13 mouse cellular contexts compared by ENCODE assay signal in the genomic region with DNA sequence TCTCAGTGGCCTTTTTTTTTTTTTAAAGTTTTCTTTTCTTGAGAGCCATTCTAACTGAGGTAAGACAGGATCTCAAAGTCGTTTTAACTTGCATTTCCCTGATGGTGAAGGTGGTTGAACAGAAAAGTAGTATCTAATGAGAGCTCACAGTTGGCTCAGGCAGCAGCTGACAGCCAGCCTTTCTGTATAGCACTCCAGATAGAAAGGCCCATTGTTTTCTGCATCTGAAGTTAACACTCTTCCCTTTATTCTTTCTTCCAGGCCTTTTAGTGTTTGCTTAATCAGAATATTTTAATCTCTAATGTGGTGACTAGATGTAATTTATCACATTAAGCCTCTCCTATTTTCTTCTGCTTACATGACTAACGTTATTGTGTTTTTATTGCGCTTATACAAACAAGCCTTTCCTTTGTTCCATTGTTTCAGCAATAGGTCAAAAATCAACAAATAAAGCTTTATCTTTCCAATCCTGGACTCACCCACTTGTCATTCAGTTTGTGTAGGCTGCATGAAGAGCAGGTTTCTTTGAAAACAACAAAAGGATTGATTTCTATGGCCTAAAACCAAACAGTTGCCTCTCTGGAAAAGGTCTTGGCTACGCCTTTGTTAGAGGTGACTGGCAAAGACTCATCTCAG. TPM values are rescaled to one million over a fixed set of nuclear protein-coding genes. Genes with fewer than 3 reads are reported as not detected.
DNase-seq lines count a peak whose midpoint lies in the region; ATAC-seq lines count a peak whose summit lies in the region.
"Had no signal": no experiment of that assay in that cellular context is flagged by ENCODE, and none has a peak within 500 bp of the region (broad histone marks: within the 10 kb centered on the region; RNA-seq: fewer than 3 reads in every experiment).

No protein-coding gene starts in this region.

- H3K4me2 ChIP-seq in midbrain, embryonic 11.5 days = no peak overlapping the region
- H3K4me2 ChIP-seq in midbrain, embryonic 15.5 days = no peak overlapping the region
- H3K4me2 ChIP-seq: embryonic facial prominence, embryonic 12.5 days; liver, embryonic 12.5 days had no signal

- DNase-seq in frontal cortex, postnatal 36 days (ENCODE audit: low spot score in 2 of 2) = no peak
- peak; percentile 87 for DNase-seq in midbrain, embryonic 11.5 days (ENCODE audit: low spot score, missing footprints)
- DNase-seq in embryo, embryonic 9.5 days (ENCODE audit: extremely low spot score) = peak; percentile 34
- DNase-seq in telencephalon, adult 2 months (ENCODE audit: low read depth, low spot score) = peak; percentile 59
- DNase-seq: heart, adult 18-20 months; heart, postnatal 36 days; kidney, adult 11 months had no signal

- no peak overlapping the region for H3K4me3 ChIP-seq in midbrain, embryonic 11.5 days (ENCODE audit: low read depth, low read length)
- no peak overlapping the region for H3K4me3 ChIP-seq in midbrain, embryonic 15.5 days
- H3K4me3 ChIP-seq: embryonic facial prominence, embryonic 12.5 days; liver, embryonic 12.5 days had no signal

- 8% methylated on average over 4 of the region's 4 CpGs for WGBS in midbrain, embryonic 11.5 days
- WGBS in midbrain, embryonic 15.5 days = 9% methylated on average over 4 of the region's 4 CpGs

- H3K9me3 ChIP-seq in midbrain, embryonic 11.5 days (ENCODE audit: control insufficient read depth, low read length) = no peaks in the 10 kb centered on the region
- H3K9me3 ChIP-seq in midbrain, embryonic 15.5 days = no peaks in the 10 kb centered on the region
- H3K9me3 ChIP-seq: embryonic facial prominence, embryonic 12.5 days; liver, embryonic 12.5 days had no signal

- peak; percentile 81 for ATAC-seq in frontal cortex, adult (ENCODE audit: low TSS enrichment)
- ATAC-seq in midbrain, embryonic 11.5 days (ENCODE audit: low FRiP score) = peak; percentile 87
- no peak for ATAC-seq in midbrain, embryonic 15.5 days (replicated peaks)
- ATAC-seq in activated CD4-positive, CD25-positive, alpha-beta regulatory T cell, adult 4 months = no peak
- ATAC-seq: liver, embryonic 12.5 days had no signal

- H3K27me3 ChIP-seq in midbrain, embryonic 11.5 days (ENCODE audit: control insufficient read depth, insufficient read depth, low read length) = peaks cover 3% of the 10 kb centered on the region
- no peaks in the 10 kb centered on the region for H3K27me3 ChIP-seq in midbrain, embryonic 15.5 days (replicated peaks)
- H3K27me3 ChIP-seq: embryonic facial prominence, embryonic 12.5 days; liver, embryonic 12.5 days had no signal

- no peak overlapping the region for H3K9ac ChIP-seq in midbrain, embryonic 11.5 days (ENCODE audit: low read length)
- H3K9ac ChIP-seq in midbrain, embryonic 15.5 days = no peak overlapping the region
- H3K9ac ChIP-seq: embryonic facial prominence, embryonic 12.5 days; liver, embryonic 12.5 days had no signal

- H3K27ac ChIP-seq in midbrain, embryonic 11.5 days (ENCODE audit: low read depth, low read length) = no peak overlapping the region
- H3K27ac ChIP-seq in midbrain, embryonic 15.5 days = no peak overlapping the region
- H3K27ac ChIP-seq: embryonic facial prominence, embryonic 12.5 days; liver, embryonic 12.5 days; macrophage had no signal

- H3K4me1 ChIP-seq in midbrain, embryonic 11.5 days (ENCODE audit: control insufficient read depth, insufficient read depth, low read length) = 0 out of 2 replicates have a peak, but pooled peaks cover 3% of the 10 kb centered on the region
- no peaks in the 10 kb centered on the region for H3K4me1 ChIP-seq in midbrain, embryonic 15.5 days
- H3K4me1 ChIP-seq: embryonic facial prominence, embryonic 12.5 days; liver, embryonic 12.5 days had no signal

- no peaks in the 10 kb centered on the region for H3K36me3 ChIP-seq in midbrain, embryonic 11.5 days (ENCODE audit: control insufficient read depth, insufficient read depth, low read length)
- H3K36me3 ChIP-seq in midbrain, embryonic 15.5 days (replicated peaks) = no peaks in the 10 kb centered on the region
- H3K36me3 ChIP-seq: embryonic facial prominence, embryonic 12.5 days; liver, embryonic 12.5 days had no signal

RNA-seq across cellular contexts. Expression of gene Tle1, which starts 33.0 kb away (rescaled TPM):
- 34.6 and 40.4 TPM in 2 replicates for polyA plus RNA-seq in midbrain, embryonic 11.5 days (2014; fragmentation: Nextera tagmentation; extraction: Ambion mirVana)
- polyA plus RNA-seq in midbrain, embryonic 15.5 days (2015; fragmentation: Nextera tagmentation; extraction: Ambion mirVana) = 32.7 and 39.4 TPM in 2 replicates
- 1 to 10 TPM in 1 of 2 experiments, under 1 TPM in 1; 0.53 to 1.1 TPM for polyA plus RNA-seq in activated CD4-positive, CD25-positive, alpha-beta regulatory T cell, adult 4 months (2017; shearing (Covaris generic))

Comparison
In these comparisons a context has a peak if more than half of its experiments do, and no peak if none do; other contexts are left out.
1. ATAC-seq: peak in frontal cortex, adult (single experiment) and midbrain, embryonic 11.5 days (single experiment); none in midbrain, embryonic 15.5 days (single experiment) and activated CD4-positive, CD25-positive, alpha-beta regulatory T cell, adult 4 months (single experiment).
2. DNase-seq: peak in midbrain, embryonic 11.5 days (single experiment), embryo, embryonic 9.5 days (single experiment) and telencephalon, adult 2 months (single experiment); none in frontal cortex, postnatal 36 days (0 of 2).
3. RNA of gene Tle1, which starts 33.0 kb away (polyA plus RNA-seq): 34.6 to 40.4 TPM in midbrain, embryonic 11.5 days and 32.7 to 39.4 TPM in midbrain, embryonic 15.5 days; 0.53 to 1.1 TPM in activated CD4-positive, CD25-positive, alpha-beta regulatory T cell, adult 4 months; every median in the first group is over 10 times any median in the second.